Mouse (Mus musculus): ENCODE measurements around the gene Pccb. TPM values are rescaled to one million over a fixed set of nuclear protein-coding genes. Genes with fewer than 3 reads are reported as not detected.

Gene Pccb
- polyA plus RNA-seq, 1 experiment, result 63.8 TPM

GRCm38 (mm10) chr9:101033761-101034447 is 794 bp downstream of the Pccb start:
- no peak for DNase-seq
- TF ChIP-seq CTCF (IDR thresholded peaks at IDR 0.05; ENCODE audit: insufficient read depth, low read length), result no peak
- no peak for TF ChIP-seq POLR2A (IDR thresholded peaks at IDR 0.05; ENCODE audit: borderline replicate concordance, extremely low read depth, low read depth, low read length)
- peaks cover 6% of the 10 kb centered on the region; the same call in 1 of the 2 replicates for H3K4me1 ChIP-seq (ENCODE audit: control insufficient read depth, insufficient read depth, low read length)
- peak overlapping the region; percentile 75 for H3K4me3 ChIP-seq (replicated peaks; ENCODE audit: extremely low read depth, low read depth, low read length)
- WGBS, result 2% methylated on average over 14 of the region's 14 CpGs

GRCm38 (mm10) chr9:101018768-101019167 is 15.9 kb downstream of the Pccb start:
- peaks cover 6% of the 10 kb centered on the region; the same call in 1 of the 2 replicates for H3K4me1 ChIP-seq (ENCODE audit: control insufficient read depth, insufficient read depth, low read length)
- TF ChIP-seq POLR2A (IDR thresholded peaks at IDR 0.05; ENCODE audit: borderline replicate concordance, extremely low read depth, low read depth, low read length) (no peak), CTCF (IDR thresholded peaks at IDR 0.05; ENCODE audit: insufficient read depth, low read length) (no peak)
- DNase-seq, result no peak
- 98% methylated on average over 9 of the region's 10 CpGs for WGBS
- no peak overlapping the region for H3K4me3 ChIP-seq (replicated peaks; ENCODE audit: extremely low read depth, low read depth, low read length)

GRCm38 (mm10) chr9:101017734-101018516 is 16.8 kb downstream of the Pccb start:
- 34% methylated on average over 15 of the region's 15 CpGs for WGBS
- DNase-seq, result no peak
- H3K4me3 ChIP-seq (replicated peaks; ENCODE audit: extremely low read depth, low read depth, low read length), result no peak overlapping the region
- H3K4me1 ChIP-seq (ENCODE audit: control insufficient read depth, insufficient read depth, low read length), result peaks cover 6% of the 10 kb centered on the region; the same call in 1 of the 2 replicates
- TF ChIP-seq POLR2A (IDR thresholded peaks at IDR 0.05; ENCODE audit: borderline replicate concordance, extremely low read depth, low read depth, low read length), result no peak
- TF ChIP-seq CTCF (IDR thresholded peaks at IDR 0.05; ENCODE audit: insufficient read depth, low read length), result no peak

- no peak overlapping the region for H3K4me3 ChIP-seq (replicated peaks; ENCODE audit: extremely low read depth, low read depth, low read length)
- no peak for DNase-seq
- WGBS, result 70% methylated on average over 9 of the region's 9 CpGs
- peaks cover 6% of the 10 kb centered on the region; the same call in 1 of the 2 replicates for H3K4me1 ChIP-seq (ENCODE audit: control insufficient read depth, insufficient read depth, low read length)
- TF ChIP-seq CTCF (IDR thresholded peaks at IDR 0.05; ENCODE audit: insufficient read depth, low read length), result no peak
- TF ChIP-seq POLR2A (IDR thresholded peaks at IDR 0.05; ENCODE audit: borderline replicate concordance, extremely low read depth, low read depth, low read length), result no peak
Measured at GRCm38 (mm10) chr9:101015324-101015723, 19.4 kb downstream of the Pccb start.

GRCm38 (mm10) chr9:101012433-101012832 is 22.3 kb downstream of the Pccb start:
- Histone ChIP-seq H3K4me1 (ENCODE audit: control insufficient read depth, insufficient read depth, low read length) (no peaks in the 10 kb centered on the region), H3K4me3 (replicated peaks; ENCODE audit: extremely low read depth, low read depth, low read length) (no peak overlapping the region)
- TF ChIP-seq CTCF (IDR thresholded peaks at IDR 0.05; ENCODE audit: insufficient read depth, low read length) (no peak), POLR2A (IDR thresholded peaks at IDR 0.05; ENCODE audit: borderline replicate concordance, extremely low read depth, low read depth, low read length) (no peak)
- 67% methylated on average over 10 of the region's 10 CpGs for WGBS
- DNase-seq, result no peak

GRCm38 (mm10) chr9:101005866-101006265 is 28.8 kb downstream of the Pccb start:
- no peak for TF ChIP-seq POLR2A (IDR thresholded peaks at IDR 0.05; ENCODE audit: borderline replicate concordance, extremely low read depth, low read depth, low read length)
- no peaks in the 10 kb centered on the region; the same call in 1 of the 2 replicates for H3K4me1 ChIP-seq (ENCODE audit: control insufficient read depth, insufficient read depth, low read length)
- DNase-seq, result peak; percentile 22
- H3K4me3 ChIP-seq (replicated peaks; ENCODE audit: extremely low read depth, low read depth, low read length), result no peak overlapping the region
- 51% methylated on average over 4 of the region's 4 CpGs for WGBS

- TF ChIP-seq POLR2A (IDR thresholded peaks at IDR 0.05; ENCODE audit: borderline replicate concordance, extremely low read depth, low read depth, low read length) (no peak), CTCF (IDR thresholded peaks at IDR 0.05; ENCODE audit: insufficient read depth, low read length) (no peak)
- no peaks in the 10 kb centered on the region; the same call in 1 of the 2 replicates for H3K4me1 ChIP-seq (ENCODE audit: control insufficient read depth, insufficient read depth, low read length)
- DNase-seq, result no peak
- H3K4me3 ChIP-seq (replicated peaks; ENCODE audit: extremely low read depth, low read depth, low read length), result no peak overlapping the region
- 93% methylated on average over 5 of the region's 5 CpGs for WGBS
Measured at GRCm38 (mm10) chr9:101003302-101003701, 31.4 kb downstream of the Pccb start.

- TF ChIP-seq CTCF (IDR thresholded peaks at IDR 0.05; ENCODE audit: insufficient read depth, low read length), result no peak
- TF ChIP-seq POLR2A (IDR thresholded peaks at IDR 0.05; ENCODE audit: borderline replicate concordance, extremely low read depth, low read depth, low read length), result no peak
- 95% methylated on average over 8 of the region's 8 CpGs for WGBS
- Histone ChIP-seq H3K4me3 (replicated peaks; ENCODE audit: extremely low read depth, low read depth, low read length) (no peak overlapping the region), H3K4me1 (ENCODE audit: control insufficient read depth, insufficient read depth, low read length) (no peaks in the 10 kb centered on the region; the same call in 1 of the 2 replicates)
- no peak for DNase-seq
Measured at GRCm38 (mm10) chr9:101002841-101003240, 31.9 kb downstream of the Pccb start.

GRCm38 (mm10) chr9:101002053-101002452 is 32.6 kb downstream of the Pccb start:
- 98% methylated on average over 4 of the region's 4 CpGs for WGBS
- TF ChIP-seq CTCF (IDR thresholded peaks at IDR 0.05; ENCODE audit: insufficient read depth, low read length) (no peak; the same call in 1 of the 2 replicates), POLR2A (IDR thresholded peaks at IDR 0.05; ENCODE audit: borderline replicate concordance, extremely low read depth, low read depth, low read length) (no peak)
- no peaks in the 10 kb centered on the region; the same call in 1 of the 2 replicates for H3K4me1 ChIP-seq (ENCODE audit: control insufficient read depth, insufficient read depth, low read length)
- no peak for DNase-seq
- H3K4me3 ChIP-seq (replicated peaks; ENCODE audit: extremely low read depth, low read depth, low read length), result no peak overlapping the region
